Comparison of ENCODE assay signal across 15 mouse cellular contexts in genomic region chr14:54181306-54181705, GRCm38 (mm10).
DNase-seq lines count a peak whose midpoint lies in the region; ATAC-seq and TF ChIP-seq lines count a peak whose summit lies in the region.
"Had no signal": no experiment of that assay in that cellular context is flagged by ENCODE, and none has a peak within 500 bp of the region (broad histone marks: within the 10 kb centered on the region; RNA-seq: fewer than 3 reads in every experiment).

No protein-coding gene starts in this region.

- no peak overlapping the region for H3K4me3 ChIP-seq in heart, postnatal 0 days (ENCODE audit: low read depth, low read length)
- no peak overlapping the region for H3K4me3 ChIP-seq in spleen, adult 2 months (ENCODE audit: extremely low read depth, insufficient read depth, insufficient read length)

- no peaks in the 10 kb centered on the region for H3K27me3 ChIP-seq in heart, postnatal 0 days (ENCODE audit: control insufficient read depth, insufficient read depth, low read length)
- H3K27me3 ChIP-seq in spleen, adult 2 months (ENCODE audit: control insufficient read depth, insufficient read depth, low read length) = no peaks in the 10 kb centered on the region

- no peaks in the 10 kb centered on the region for H3K9me3 ChIP-seq in heart, postnatal 0 days (replicated peaks; ENCODE audit: control insufficient read depth, low read length)

- H3K27ac ChIP-seq in heart, postnatal 0 days (ENCODE audit: low read depth) = peak overlapping the region; percentile 40
- H3K27ac ChIP-seq in spleen, adult 2 months (ENCODE audit: insufficient read depth, low read length) = peak overlapping the region; percentile 70; the same call in 1 of the 2 replicates

- ATAC-seq in heart, postnatal 0 days (ENCODE audit: insufficient read depth, low read depth) = no peak
- no peak for ATAC-seq in erythroblast, adult 5-6 weeks (replicated peaks; ENCODE audit: low FRiP score, poor library complexity, severe bottlenecking)
- ATAC-seq: forebrain, embryonic 14.5 days had no signal

- H3K4me2 ChIP-seq in heart, postnatal 0 days (ENCODE audit: low read depth, low read length) = no peak overlapping the region
- H3K4me2 ChIP-seq: midbrain, embryonic 11.5 days had no signal

- WGBS in heart, postnatal 0 days = 65% methylated on average over 3 of the region's 3 CpGs
- WGBS in spleen, adult 2 months = 41% methylated on average over 3 of the region's 3 CpGs

- peaks cover 16% of the 10 kb centered on the region; the same call in 1 of the 2 replicates for H3K4me1 ChIP-seq in heart, postnatal 0 days (ENCODE audit: control insufficient read depth, insufficient read depth)
- H3K4me1 ChIP-seq in spleen, adult 2 months (ENCODE audit: control insufficient read depth, insufficient read depth, insufficient read length) = peaks cover 2% of the 10 kb centered on the region; the same call in 1 of the 2 replicates

- no peak for DNase-seq in heart, postnatal 0 days (ENCODE audit: low spot score)
- no peak for DNase-seq in heart, adult 11 months
- no peak for DNase-seq in spleen, adult 2 months (ENCODE audit: low read depth in 1 of 2, low spot score in 2 of 2)
- DNase-seq in spleen, postnatal 10 days (ENCODE audit: low spot score in 2 of 2) = no peak
- peak; percentile 60 for DNase-seq in induced T-regulatory cell, adult 2 months (ENCODE audit: low read depth)
- DNase-seq in naive thymus-derived CD4-positive, alpha-beta T cell, adult 2 months (ENCODE audit: low read depth) = peak; percentile 63
- DNase-seq in ovary, postnatal 36 days (ENCODE audit: low spot score) = no peak
- DNase-seq: adrenal gland, postnatal 25 days; kidney, adult 2 months; kidney, postnatal 36 days; right cerebral cortex, postnatal 14 days; thymus, postnatal 4 days had no signal

- TF ChIP-seq CTCF in heart, postnatal 0 days (IDR thresholded peaks at IDR 0.05; ENCODE audit: low read depth) = no peak
- TF ChIP-seq CTCF in spleen, adult 2 months (IDR thresholded peaks at IDR 0.05; ENCODE audit: extremely low read depth, insufficient read depth, insufficient read length, insufficient replicate concordance) = no peak

- no peak for TF ChIP-seq EP300 in heart, postnatal 0 days (IDR thresholded peaks at IDR 0.05; ENCODE audit: low read depth)

- no peaks in the 10 kb centered on the region for H3K36me3 ChIP-seq in heart, postnatal 0 days (replicated peaks; ENCODE audit: control insufficient read depth, insufficient read depth, low read length)
- H3K36me3 ChIP-seq in spleen, adult 2 months (ENCODE audit: control insufficient read depth, insufficient read depth, low read length) = no peaks in the 10 kb centered on the region

- H3K9ac ChIP-seq in heart, postnatal 0 days (replicated peaks; ENCODE audit: low read depth, low read length) = no peak overlapping the region

- TF ChIP-seq POLR2A in spleen, adult 2 months (IDR thresholded peaks at IDR 0.05; ENCODE audit: low read depth, low read length) = no peak

Comparison
In these comparisons a context has a peak if more than half of its experiments do, and no peak if none do; other contexts are left out.
1. DNase-seq: peak in induced T-regulatory cell, adult 2 months (single experiment) and naive thymus-derived CD4-positive, alpha-beta T cell, adult 2 months (single experiment); none in heart, postnatal 0 days (single experiment), heart, adult 11 months (single experiment), spleen, adult 2 months (0 of 2), spleen, postnatal 10 days (0 of 2) and ovary, postnatal 36 days (single experiment).